Mouse (Mus musculus): ENCODE data around the gene Scn10a.

DNA sequence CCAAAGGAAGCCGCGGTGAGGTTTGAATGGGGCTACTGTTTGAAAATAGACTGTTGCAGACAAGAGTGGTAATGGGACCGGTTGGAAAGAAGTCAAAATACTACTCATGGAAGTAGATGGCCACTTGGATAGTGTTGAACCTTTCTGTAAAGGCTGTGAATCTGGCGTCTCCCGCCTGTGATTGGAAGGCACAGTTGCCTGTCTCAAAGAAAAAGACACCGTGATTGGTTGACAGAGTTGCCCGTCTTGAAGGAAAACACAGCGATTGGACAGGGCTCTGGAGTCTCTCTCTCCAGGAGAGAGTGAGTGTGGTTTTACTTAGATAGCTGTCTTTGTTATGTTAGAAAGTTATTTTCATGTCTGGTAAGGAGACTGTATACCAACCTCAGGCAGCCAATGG is 121.8 kb downstream of the Scn10a start:
- TF ChIP-seq ZC3H11A (IDR thresholded peaks at IDR 0.05; ENCODE audit: borderline replicate concordance, low read depth, low read length) (no peak), CHD2 (IDR thresholded peaks at IDR 0.05; ENCODE audit: low read depth, low read length) (peak; percentile 95)

All from ES-E14 (cell line).